Mouse (Mus musculus): Measurements from ENCODE around the gene Zfp174. TPM values are rescaled to one million over a fixed set of nuclear protein-coding genes. Genes with fewer than 3 reads are reported as not detected.
"Not testable (repeated sequence)": the region's sequence is repeated elsewhere in the genome, so short reads cannot be mapped to it uniquely, and the experiment has no call there.

Zfp174 gene
- polyA plus RNA-seq (2016; fragmentation: Nextera tagmentation; extraction: Ambion mirVana), result 1.7 and 1.9 TPM in 2 replicates

DNA sequence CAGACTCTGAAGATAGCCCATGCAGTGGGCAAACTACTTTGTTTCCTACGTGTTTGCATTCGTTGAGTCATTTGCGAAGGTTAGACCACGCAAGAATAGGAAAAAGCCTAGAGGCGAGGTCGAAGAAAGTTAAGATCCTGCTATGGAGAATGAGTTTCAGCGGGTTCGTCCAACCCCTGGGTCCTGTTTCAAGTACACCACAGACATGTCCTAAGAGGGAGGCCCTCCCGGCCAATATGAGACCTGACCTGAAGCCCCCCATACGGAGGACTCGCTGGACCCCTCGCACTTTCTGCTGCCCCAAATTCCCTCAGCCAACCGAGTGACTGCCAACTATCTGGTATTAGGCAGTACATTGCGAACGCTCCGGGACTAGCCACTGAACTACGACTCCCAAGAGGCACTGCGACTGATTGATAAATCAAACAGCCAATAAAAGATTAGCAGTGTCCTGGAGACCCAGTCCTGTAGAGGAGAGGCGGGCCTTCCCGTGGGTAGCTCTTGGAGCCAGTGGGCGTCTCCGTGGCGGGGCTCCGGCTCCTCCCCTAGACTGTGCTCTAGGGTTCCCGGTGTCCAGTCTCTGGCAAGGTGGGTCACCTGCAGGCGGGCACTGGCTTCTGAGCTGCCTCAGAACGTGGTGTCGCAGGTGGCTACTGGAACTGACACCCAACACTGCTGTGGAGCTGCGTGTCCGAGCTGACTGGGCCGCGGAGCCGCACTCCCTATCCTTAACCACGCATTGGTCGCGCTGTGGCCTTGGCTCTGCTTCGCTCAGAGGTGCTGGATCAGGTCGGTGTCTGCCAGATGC lies at the start of gene Zfp174:
TSS of gene Zfp174 (plus strand) at position 558 of the 808 bp plus-strand sequence.
- no peaks in the 10 kb centered on the region for H3K9me3 ChIP-seq
- ATAC-seq (ENCODE audit: insufficient number of reproducible peaks, insufficient read depth, low FRiP score, low TSS enrichment), result peak; percentile 99
- H3K27ac ChIP-seq, result no peak within 1 kb of the TSS
- no peaks in the 10 kb centered on the region for H3K27me3 ChIP-seq
- 5% methylated on average over 38 of the region's 38 CpGs for WGBS
- H3K4me2 ChIP-seq (replicated peaks), result peak within 1 kb of the TSS; percentile 66
- H3K4me1 ChIP-seq, result peaks cover 7% of the 10 kb centered on the region
- H3K4me3 ChIP-seq, result peak within 1 kb of the TSS; percentile 67
- H3K9ac ChIP-seq, result peak within 1 kb of the TSS; percentile 68
- no peaks in the 10 kb centered on the region for H3K36me3 ChIP-seq

DNA sequence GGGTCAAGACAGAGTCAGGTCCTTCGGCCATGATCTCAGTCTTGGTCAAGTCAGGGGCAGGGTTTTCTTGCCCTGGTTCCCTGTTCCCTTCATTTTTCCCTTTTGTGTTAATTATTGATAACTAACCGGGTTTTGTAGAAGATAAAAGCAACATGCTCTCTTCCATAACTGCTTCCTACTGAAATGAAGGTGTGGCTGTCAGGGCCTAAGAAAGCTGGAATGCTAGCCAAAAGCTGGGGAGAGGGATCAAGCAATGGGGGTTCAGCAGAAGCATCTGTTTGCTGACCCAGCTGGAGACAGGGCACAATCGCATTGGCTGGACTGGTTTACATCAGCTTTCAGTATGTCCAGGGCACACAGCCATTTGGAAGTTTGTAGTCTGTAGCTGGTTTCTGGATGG lies 38.9 kb upstream of the Zfp174 start:
- 83% methylated on average over 3 of the region's 3 CpGs for WGBS
- no peak for ATAC-seq (ENCODE audit: insufficient number of reproducible peaks, insufficient read depth, low FRiP score, low TSS enrichment)

DNA sequence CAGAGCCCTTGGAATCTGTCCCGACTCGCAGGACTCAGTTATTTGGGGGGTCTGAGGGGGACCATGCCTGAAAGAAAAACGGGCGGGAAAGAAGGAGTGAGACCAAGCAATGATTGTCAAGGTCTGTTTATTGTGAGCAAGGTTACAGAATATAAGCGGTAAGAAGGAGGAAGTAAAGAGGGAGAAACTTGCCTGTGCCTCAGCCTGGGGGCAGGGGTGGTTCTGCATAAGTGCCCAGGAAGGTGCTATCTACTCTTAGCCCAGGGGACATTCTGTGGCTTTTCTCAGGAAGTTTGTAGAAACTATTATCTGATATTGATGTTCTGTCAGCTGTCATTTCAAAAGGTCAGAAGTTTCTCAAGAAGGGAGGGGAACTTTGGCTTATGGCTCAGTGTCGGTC lies 32.4 kb upstream of the Zfp174 start:
- H3K27me3 ChIP-seq; H3K27ac ChIP-seq; H3K4me1 ChIP-seq; H3K4me3 ChIP-seq; H3K9me3 ChIP-seq; H3K4me2 ChIP-seq (replicated peaks); H3K9ac ChIP-seq; ATAC-seq (ENCODE audit: insufficient number of reproducible peaks, insufficient read depth, low FRiP score, low TSS enrichment); H3K36me3 ChIP-seq: not testable (repeated sequence)
- WGBS, result 80% methylated on average over 6 of the region's 6 CpGs

More for the DNA sequence above, 38.9 kb upstream of the Zfp174 start:
- H3K9me3 ChIP-seq, result no peaks in the 10 kb centered on the region
- H3K27ac ChIP-seq, result no peak overlapping the region
- H3K36me3 ChIP-seq, result no peaks in the 10 kb centered on the region
- H3K4me3 ChIP-seq, result no peak overlapping the region
- H3K4me1 ChIP-seq, result no peaks in the 10 kb centered on the region
- no peak overlapping the region for H3K9ac ChIP-seq
- no peaks in the 10 kb centered on the region for H3K27me3 ChIP-seq
- H3K4me2 ChIP-seq (replicated peaks), result no peak overlapping the region

DNA sequence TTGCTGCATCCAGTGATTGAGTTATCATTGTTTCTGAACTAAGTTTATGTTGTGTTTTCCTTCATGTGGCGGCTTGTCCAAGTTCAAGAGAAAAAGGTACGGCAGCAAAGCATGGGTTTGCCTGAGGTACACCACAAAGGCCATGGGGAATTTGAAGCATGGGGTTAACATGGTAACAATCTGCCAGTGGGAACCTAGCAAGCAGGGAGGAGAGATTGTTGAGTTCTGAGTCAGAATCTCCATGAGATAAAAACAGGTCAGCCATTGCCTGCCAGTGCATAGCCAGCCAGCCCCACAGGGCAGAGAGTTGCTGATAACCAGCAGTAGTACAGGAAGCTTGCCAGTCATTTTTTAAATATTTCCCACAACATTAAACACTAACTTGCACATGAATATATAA lies 26.9 kb upstream of the Zfp174 start:
- whole genome bisulfite sequencing, result 85% methylated on average over 2 of the region's 2 CpGs
- no peaks in the 10 kb centered on the region for H3K36me3 ChIP-seq
- H3K27ac ChIP-seq, result no peak overlapping the region
- H3K4me2 ChIP-seq (replicated peaks), result no peak overlapping the region
- H3K9ac ChIP-seq, result no peak overlapping the region
- no peaks in the 10 kb centered on the region for H3K27me3 ChIP-seq
- H3K4me1 ChIP-seq, result no peaks in the 10 kb centered on the region
- ATAC-seq (ENCODE audit: insufficient number of reproducible peaks, insufficient read depth, low FRiP score, low TSS enrichment), result no peak
- no peak overlapping the region for H3K4me3 ChIP-seq
- H3K9me3 ChIP-seq, result no peaks in the 10 kb centered on the region

DNA sequence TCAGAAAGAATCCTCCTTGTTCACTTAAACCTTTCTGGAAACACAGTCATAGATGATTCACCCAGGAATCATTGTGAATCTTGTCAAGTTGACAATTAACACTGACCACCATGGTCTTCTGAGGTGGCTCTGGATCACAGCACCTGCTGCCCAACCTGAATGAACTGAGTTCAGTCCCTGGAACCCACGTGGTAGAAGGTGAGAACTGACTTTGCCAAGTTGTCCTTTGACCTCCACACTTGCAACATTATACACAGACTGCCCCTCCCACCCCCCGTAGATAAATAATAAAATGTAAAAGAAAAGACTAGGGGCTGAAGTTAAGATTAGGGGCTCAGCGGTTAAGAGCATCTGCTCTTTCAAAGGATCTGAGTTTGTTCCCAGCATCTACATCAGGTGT lies 19.0 kb upstream of the Zfp174 start:
- H3K36me3 ChIP-seq, result no peaks in the 10 kb centered on the region
- H3K4me3 ChIP-seq, result no peak overlapping the region
- 62% methylated on average over 3 of the region's 3 CpGs for WGBS
- H3K9me3 ChIP-seq, result no peaks in the 10 kb centered on the region
- no peaks in the 10 kb centered on the region for H3K27me3 ChIP-seq
- no peak overlapping the region for H3K9ac ChIP-seq
- H3K4me1 ChIP-seq, result no peaks in the 10 kb centered on the region
- H3K27ac ChIP-seq, result no peak overlapping the region
- no peak overlapping the region for H3K4me2 ChIP-seq (replicated peaks)
- no peak for ATAC-seq (ENCODE audit: insufficient number of reproducible peaks, insufficient read depth, low FRiP score, low TSS enrichment)

DNA sequence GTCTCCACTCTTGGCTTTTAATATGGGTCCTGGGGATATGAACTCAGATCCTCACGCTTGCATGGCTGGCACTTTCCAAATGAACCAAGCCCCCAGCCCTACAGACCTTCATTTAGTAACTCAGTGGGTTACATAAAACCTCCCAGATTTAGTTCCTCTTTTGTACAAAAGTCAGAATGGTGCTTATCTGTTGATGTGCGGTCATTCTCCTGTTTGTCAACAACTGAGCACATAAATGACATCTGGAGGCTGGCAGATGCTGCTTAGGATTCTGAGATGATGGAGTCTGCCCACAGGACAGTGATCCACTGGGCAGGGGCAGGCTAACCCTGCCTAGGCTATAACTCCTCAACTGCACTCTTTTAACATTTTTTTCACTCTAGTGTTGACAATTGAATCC lies 17.3 kb upstream of the Zfp174 start:
- 77% methylated on average over 2 of the region's 2 CpGs for WGBS
- no peak overlapping the region for H3K27ac ChIP-seq
- no peaks in the 10 kb centered on the region for H3K4me1 ChIP-seq
- no peak overlapping the region for H3K4me3 ChIP-seq
- ATAC-seq (ENCODE audit: insufficient number of reproducible peaks, insufficient read depth, low FRiP score, low TSS enrichment), result no peak
- H3K4me2 ChIP-seq (replicated peaks), result no peak overlapping the region
- H3K36me3 ChIP-seq, result no peaks in the 10 kb centered on the region
- H3K27me3 ChIP-seq, result no peaks in the 10 kb centered on the region
- H3K9me3 ChIP-seq, result no peaks in the 10 kb centered on the region
- no peak overlapping the region for H3K9ac ChIP-seq

DNA sequence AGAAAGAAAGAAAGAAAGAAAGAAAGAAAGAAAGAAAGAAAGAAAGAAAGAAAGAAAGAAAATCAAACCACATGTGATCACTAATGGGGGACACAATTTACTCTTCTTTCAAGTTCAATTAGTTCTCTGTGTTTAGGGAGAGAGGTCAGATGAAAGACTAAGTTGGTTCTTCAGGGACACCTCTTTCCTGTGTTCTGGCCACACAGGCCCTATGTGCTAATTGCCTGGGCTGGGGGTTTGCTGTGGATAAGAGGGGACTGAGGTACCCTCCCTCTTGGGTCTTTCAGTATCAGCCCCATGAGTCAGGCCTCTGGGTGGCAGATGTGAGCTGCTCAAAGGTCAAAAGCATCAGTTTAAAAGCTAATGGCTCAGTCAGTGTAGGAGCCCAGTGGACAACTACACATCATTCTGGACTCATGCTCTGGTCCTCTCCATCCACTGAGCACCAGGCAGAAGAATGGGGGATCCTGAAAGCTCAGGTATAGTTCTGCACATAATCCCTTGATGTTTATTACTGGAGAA lies 16.4 kb upstream of the Zfp174 start, which contains the start of gene Olfr15:
TSS of gene Olfr15 (plus strand) at position 291 of the 522 bp plus-strand sequence.
- Histone ChIP-seq H3K4me3 (no peak within 1 kb of the TSS), H3K27me3 (no peaks in the 10 kb centered on the region), H3K36me3 (no peaks in the 10 kb centered on the region), H3K4me2 (replicated peaks) (no peak within 1 kb of the TSS), H3K9me3 (no peaks in the 10 kb centered on the region), H3K27ac (no peak within 1 kb of the TSS), H3K9ac (no peak within 1 kb of the TSS), H3K4me1 (no peaks in the 10 kb centered on the region)
- no peak for ATAC-seq (ENCODE audit: insufficient number of reproducible peaks, insufficient read depth, low FRiP score, low TSS enrichment)

DNA sequence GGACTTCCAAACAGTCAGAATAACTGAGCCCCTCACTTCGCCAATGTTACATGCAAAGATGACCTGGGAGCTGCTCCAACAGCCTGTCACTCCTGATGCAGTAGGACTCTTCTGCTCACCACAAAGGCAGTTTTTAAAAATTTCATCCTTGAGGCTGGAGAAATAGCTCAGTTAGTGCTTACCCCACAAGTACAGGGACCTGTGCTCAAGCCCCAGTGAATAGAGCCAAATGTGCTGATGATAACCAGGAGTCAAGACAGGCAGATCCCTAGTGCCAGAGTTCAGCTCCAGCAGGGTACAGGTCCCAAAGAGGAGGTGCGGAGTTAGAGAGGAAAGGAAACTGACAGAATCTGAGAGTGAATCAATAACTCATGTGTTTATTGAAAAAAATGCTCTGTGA lies 11.6 kb upstream of the Zfp174 start:
- WGBS, result 70% methylated on average over 2 of the region's 2 CpGs

DNA sequence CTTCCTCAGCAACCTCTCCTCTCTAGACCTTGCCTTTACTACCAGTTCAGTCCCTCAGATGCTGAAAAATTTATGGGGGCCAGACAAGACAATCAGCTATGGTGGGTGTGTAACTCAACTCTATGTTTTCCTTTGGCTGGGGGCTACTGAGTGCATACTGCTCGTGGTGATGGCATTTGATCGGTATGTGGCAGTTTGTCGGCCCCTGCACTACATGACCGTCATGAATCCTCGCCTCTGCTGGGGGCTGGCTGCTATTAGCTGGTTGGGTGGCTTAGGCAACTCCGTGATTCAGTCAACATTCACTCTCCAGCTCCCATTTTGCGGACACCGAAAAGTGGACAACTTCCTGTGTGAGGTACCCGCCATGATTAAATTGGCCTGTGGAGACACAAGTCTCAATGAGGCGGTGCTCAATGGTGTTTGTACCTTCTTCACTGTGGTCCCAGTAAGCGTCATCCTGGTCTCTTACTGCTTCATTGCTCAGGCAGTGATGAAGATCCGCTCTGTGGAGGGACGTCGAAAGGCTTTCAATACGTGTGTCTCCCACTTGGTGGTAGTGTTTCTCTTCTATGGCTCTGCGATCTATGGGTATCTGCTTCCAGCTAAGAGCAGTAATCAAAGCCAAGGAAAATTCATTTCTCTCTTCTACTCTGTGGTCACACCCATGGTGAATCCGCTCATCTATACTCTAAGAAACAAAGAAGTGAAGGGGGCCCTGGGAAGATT lies 7.7 kb upstream of the Zfp174 start:
- no peak overlapping the region for H3K4me3 ChIP-seq
- WGBS, result 61% methylated on average over 17 of the region's 17 CpGs

More for the DNA sequence above, 11.6 kb upstream of the Zfp174 start:
- Histone ChIP-seq H3K27me3 (no peaks in the 10 kb centered on the region), H3K4me1 (no peaks in the 10 kb centered on the region), H3K4me3 (no peak overlapping the region), H3K4me2 (replicated peaks) (no peak overlapping the region), H3K9ac (no peak overlapping the region), H3K27ac (no peak overlapping the region), H3K36me3 (no peaks in the 10 kb centered on the region), H3K9me3 (no peaks in the 10 kb centered on the region)
- ATAC-seq (ENCODE audit: insufficient number of reproducible peaks, insufficient read depth, low FRiP score, low TSS enrichment), result no peak

DNA sequence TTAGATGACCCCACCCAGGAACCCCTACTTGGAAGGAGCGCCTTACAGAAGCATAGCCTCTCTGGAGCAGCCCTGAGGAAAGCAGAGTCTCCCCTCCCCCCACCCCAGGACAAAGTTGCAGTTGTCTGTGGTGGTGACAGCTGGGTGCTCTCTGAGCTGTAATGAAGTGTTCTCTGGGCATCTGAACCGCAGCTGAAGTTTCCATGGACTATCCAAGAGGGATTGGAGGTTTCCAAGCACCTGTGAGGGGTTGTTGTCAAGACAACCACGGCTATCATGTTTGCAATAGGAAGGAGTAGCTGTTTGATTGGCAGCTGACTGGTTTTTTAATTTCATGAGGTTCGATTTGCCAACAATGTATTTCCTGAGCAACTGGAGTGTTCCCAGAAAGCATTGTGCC lies 4.1 kb upstream of the Zfp174 start:
- no peak for ATAC-seq (ENCODE audit: insufficient number of reproducible peaks, insufficient read depth, low FRiP score, low TSS enrichment)
- peaks cover 6% of the 10 kb centered on the region for H3K4me1 ChIP-seq
- H3K27ac ChIP-seq, result no peak overlapping the region
- H3K4me3 ChIP-seq, result no peak overlapping the region
- no peaks in the 10 kb centered on the region for H3K27me3 ChIP-seq
- no peaks in the 10 kb centered on the region for H3K9me3 ChIP-seq
- 25% methylated on average over 4 of the region's 4 CpGs for WGBS
- H3K9ac ChIP-seq, result no peak overlapping the region
- H3K36me3 ChIP-seq, result no peaks in the 10 kb centered on the region
- no peak overlapping the region for H3K4me2 ChIP-seq (replicated peaks)

More for the DNA sequence above, 7.7 kb upstream of the Zfp174 start:
- ATAC-seq (ENCODE audit: insufficient number of reproducible peaks, insufficient read depth, low FRiP score, low TSS enrichment), result no peak
- Histone ChIP-seq H3K36me3 (no peaks in the 10 kb centered on the region), H3K27me3 (no peaks in the 10 kb centered on the region), H3K27ac (no peak overlapping the region), H3K4me1 (no peaks in the 10 kb centered on the region), H3K4me2 (replicated peaks) (no peak overlapping the region), H3K9ac (no peak overlapping the region), H3K9me3 (no peaks in the 10 kb centered on the region)

DNA sequence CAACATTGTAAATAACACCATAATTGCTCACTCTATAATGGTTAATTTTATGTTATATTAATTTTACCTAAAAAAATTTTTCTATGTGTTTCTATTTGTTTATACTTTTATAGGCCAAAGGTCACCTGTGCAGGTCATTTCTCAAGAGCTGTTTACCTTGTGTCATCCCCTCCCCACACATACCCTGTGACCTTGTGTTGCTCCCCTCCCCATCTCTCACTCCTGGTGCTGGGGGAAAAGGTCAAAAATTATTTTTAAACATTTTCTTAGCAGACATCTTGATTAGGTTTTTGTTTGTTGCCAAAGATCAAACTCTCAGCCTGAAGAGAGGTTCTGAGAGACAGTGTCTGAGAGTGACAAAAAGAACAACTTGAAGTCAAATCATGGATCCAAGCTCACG lies 3.3 kb upstream of the Zfp174 start:
- Histone ChIP-seq H3K27ac (no peak overlapping the region), H3K4me1 (peaks cover 7% of the 10 kb centered on the region), H3K4me2 (replicated peaks) (no peak overlapping the region), H3K36me3 (no peaks in the 10 kb centered on the region), H3K9me3 (no peaks in the 10 kb centered on the region), H3K9ac (no peak overlapping the region), H3K27me3 (no peaks in the 10 kb centered on the region), H3K4me3 (no peak overlapping the region)
- WGBS, result 61% methylated on average over 1 of the region's 1 CpGs
- no peak for ATAC-seq (ENCODE audit: insufficient number of reproducible peaks, insufficient read depth, low FRiP score, low TSS enrichment)

DNA sequence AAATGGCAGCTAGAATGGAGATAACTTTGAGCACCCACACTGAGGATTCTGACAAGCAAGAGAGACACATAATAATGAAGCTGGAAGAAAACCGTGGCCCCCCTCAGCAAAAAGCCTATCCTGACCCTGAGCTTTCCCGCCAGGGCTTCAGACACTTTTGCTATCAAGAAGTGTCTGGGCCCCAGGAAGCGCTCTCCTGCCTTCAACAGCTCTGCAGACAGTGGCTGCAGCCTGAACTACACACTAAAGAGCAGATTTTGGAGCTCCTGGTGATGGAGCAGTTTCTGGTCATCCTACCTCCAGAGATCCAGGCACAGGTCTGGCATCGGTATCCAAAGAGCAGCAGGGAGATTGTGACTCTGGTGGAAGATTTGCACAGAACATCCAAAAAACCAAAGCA lies 803 bp downstream of the Zfp174 start:
- Histone ChIP-seq H3K4me2 (replicated peaks) (peak overlapping the region; percentile 66), H3K9ac (peak overlapping the region; percentile 68; the same call in 1 of the 2 replicates), H3K9me3 (no peaks in the 10 kb centered on the region), H3K27me3 (no peaks in the 10 kb centered on the region), H3K27ac (no peak overlapping the region), H3K4me3 (peak overlapping the region; percentile 67), H3K4me1 (peaks cover 7% of the 10 kb centered on the region), H3K36me3 (no peaks in the 10 kb centered on the region)
- no peak for ATAC-seq (ENCODE audit: insufficient number of reproducible peaks, insufficient read depth, low FRiP score, low TSS enrichment)
- WGBS, result 56% methylated on average over 4 of the region's 4 CpGs

All from embryonic facial prominence, embryonic 12.5 days (tissue).